Mouse (Mus musculus): Measurements from ENCODE around the gene Tor3a. TPM values are rescaled to one million over a fixed set of nuclear protein-coding genes. Genes with fewer than 3 reads are reported as not detected.

Tor3a gene
- polyA plus RNA-seq (2014; fragmentation: Nextera tagmentation; extraction: Ambion mirVana): 3.0 and 4.0 TPM in 2 replicates

DNA sequence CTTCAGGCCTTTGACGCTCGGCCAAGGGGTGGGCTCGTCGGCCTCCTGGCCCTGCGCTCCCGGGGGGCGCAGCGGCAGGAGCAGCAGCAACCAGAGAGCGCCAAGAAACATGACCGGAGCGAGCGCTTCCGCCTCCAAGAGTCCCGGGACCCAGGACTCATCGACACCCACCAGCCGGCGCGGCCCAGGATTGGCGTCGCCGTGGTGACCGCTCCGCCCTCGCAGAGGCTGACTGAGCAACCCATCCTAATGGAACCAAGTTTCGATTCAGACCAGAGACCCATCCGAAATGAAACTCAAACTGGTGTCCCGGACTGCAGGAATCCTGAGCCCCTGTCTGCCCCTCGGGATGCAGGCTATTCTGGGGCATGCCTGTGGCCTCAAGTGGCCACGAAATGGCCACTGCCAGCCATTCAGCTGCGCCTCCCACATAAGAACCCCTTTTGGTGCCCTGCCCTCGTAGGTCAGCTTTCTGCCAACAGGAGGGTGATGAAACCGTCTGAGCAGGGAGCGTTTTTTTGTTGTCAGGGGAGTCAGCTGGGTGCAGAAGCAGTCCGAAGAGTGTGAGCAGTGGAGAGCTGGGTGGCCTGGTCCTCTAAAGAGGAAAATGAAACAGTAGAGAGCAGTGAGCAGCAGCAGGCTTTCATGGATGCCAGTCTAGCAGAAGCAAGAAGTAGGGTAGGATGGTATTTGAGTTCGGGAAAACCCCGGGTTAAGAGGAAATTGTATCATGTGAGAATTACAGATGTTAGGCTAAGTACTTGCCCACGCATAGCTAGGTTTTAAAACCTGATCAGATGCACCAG lies at the start of gene Tor3a:
Gene Tor3a, minus strand, starts transcription at position 162 of the 806 bp plus-strand sequence.
- H3K9me3 ChIP-seq (ENCODE audit: control insufficient read depth, low read length): no peaks in the 10 kb centered on the region
- peaks cover 3% of the 10 kb centered on the region; the same call in 1 of the 2 replicates for H3K4me1 ChIP-seq (ENCODE audit: control insufficient read depth, insufficient read depth, low read length)
- H3K9ac ChIP-seq (ENCODE audit: low read length): peak within 1 kb of the TSS; percentile 58
- peak within 1 kb of the TSS; percentile 93 for H3K4me2 ChIP-seq (ENCODE audit: low read depth)
- 9% methylated on average over 36 of the region's 37 CpGs for WGBS
- peak; percentile 77; the same call in 1 of the 2 replicates for ATAC-seq (ENCODE audit: insufficient read depth, low FRiP score, low TSS enrichment)
- peak; percentile 74 for DNase-seq (ENCODE audit: low spot score)
- no peaks in the 10 kb centered on the region for H3K27me3 ChIP-seq (ENCODE audit: control insufficient read depth, insufficient read depth, low read length)
- peak within 1 kb of the TSS; percentile 48 for H3K4me3 ChIP-seq (ENCODE audit: low read depth, low read length)
- H3K27ac ChIP-seq (ENCODE audit: low read depth, low read length): no peak within 1 kb of the TSS
- H3K36me3 ChIP-seq (ENCODE audit: control insufficient read depth, insufficient read depth, low read length): no peaks in the 10 kb centered on the region

DNA sequence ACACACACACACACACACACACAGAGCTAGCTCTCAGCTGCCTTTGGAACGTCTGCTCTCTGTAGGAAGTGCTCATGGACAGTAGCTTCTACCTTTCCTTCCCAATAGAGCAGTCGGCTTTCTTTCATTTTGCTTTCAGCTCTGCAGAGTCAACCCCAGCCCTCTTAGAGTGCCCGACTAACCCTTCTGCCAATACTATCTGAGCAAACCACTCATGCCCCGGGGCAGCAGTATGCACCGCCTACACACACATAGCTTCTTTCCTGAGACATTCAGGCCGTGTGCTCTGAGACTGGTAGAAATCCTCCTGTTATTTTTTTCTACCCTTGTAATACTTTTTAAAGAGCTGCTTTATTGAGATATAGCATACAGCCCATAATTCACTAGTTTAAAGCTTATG lies 47.9 kb upstream of the Tor3a start:
- DNase-seq (ENCODE audit: low spot score) (no peak), ATAC-seq (ENCODE audit: insufficient read depth, low FRiP score, low TSS enrichment) (no peak)
- H3K27me3 ChIP-seq (ENCODE audit: control insufficient read depth, insufficient read depth, low read length): no peaks in the 10 kb centered on the region
- H3K27ac ChIP-seq (ENCODE audit: low read depth, low read length): no peak overlapping the region
- no peaks in the 10 kb centered on the region for H3K4me1 ChIP-seq (ENCODE audit: control insufficient read depth, insufficient read depth, low read length)
- no peaks in the 10 kb centered on the region for H3K36me3 ChIP-seq (ENCODE audit: control insufficient read depth, insufficient read depth, low read length)
- no peaks in the 10 kb centered on the region for H3K9me3 ChIP-seq (ENCODE audit: control insufficient read depth, low read length)
- WGBS: 57% methylated on average over 6 of the region's 6 CpGs
- no peak overlapping the region for H3K4me3 ChIP-seq (ENCODE audit: low read depth, low read length)
- no peak overlapping the region for H3K4me2 ChIP-seq (ENCODE audit: low read depth)
- H3K9ac ChIP-seq (ENCODE audit: low read length): no peak overlapping the region

DNA sequence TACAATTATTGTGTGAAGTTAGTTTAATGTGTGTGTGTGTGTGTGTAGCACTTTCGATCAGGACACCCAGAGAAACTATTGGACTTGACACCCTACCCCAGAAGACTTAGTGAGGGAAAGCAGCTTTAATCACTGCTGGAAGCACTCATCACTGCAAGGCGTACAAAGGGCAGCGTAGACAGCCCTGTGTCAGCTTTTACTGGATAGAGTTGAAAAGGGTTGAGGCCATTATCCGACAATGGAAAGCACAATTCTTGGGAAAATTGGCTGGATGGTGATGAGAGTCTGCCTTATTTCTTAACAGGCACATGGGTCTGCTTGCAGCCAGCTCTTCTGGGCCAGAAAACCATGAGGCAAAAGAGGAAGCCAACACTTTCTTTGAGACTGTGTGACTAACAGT lies 45.9 kb upstream of the Tor3a start:
- no peaks in the 10 kb centered on the region for H3K9me3 ChIP-seq (ENCODE audit: control insufficient read depth, low read length)
- no peak overlapping the region for H3K4me3 ChIP-seq (ENCODE audit: low read depth, low read length)
- H3K27ac ChIP-seq (ENCODE audit: low read depth, low read length): no peak overlapping the region
- no peak overlapping the region for H3K4me2 ChIP-seq (ENCODE audit: low read depth)
- no peaks in the 10 kb centered on the region for H3K27me3 ChIP-seq (ENCODE audit: control insufficient read depth, insufficient read depth, low read length)
- DNase-seq (ENCODE audit: low spot score) (no peak), ATAC-seq (ENCODE audit: insufficient read depth, low FRiP score, low TSS enrichment) (no peak)
- WGBS: 49% methylated on average over 4 of the region's 4 CpGs
- H3K4me1 ChIP-seq (ENCODE audit: control insufficient read depth, insufficient read depth, low read length): no peaks in the 10 kb centered on the region
- H3K9ac ChIP-seq (ENCODE audit: low read length): no peak overlapping the region
- no peaks in the 10 kb centered on the region; the same call in 1 of the 2 replicates for H3K36me3 ChIP-seq (ENCODE audit: control insufficient read depth, insufficient read depth, low read length)

DNA sequence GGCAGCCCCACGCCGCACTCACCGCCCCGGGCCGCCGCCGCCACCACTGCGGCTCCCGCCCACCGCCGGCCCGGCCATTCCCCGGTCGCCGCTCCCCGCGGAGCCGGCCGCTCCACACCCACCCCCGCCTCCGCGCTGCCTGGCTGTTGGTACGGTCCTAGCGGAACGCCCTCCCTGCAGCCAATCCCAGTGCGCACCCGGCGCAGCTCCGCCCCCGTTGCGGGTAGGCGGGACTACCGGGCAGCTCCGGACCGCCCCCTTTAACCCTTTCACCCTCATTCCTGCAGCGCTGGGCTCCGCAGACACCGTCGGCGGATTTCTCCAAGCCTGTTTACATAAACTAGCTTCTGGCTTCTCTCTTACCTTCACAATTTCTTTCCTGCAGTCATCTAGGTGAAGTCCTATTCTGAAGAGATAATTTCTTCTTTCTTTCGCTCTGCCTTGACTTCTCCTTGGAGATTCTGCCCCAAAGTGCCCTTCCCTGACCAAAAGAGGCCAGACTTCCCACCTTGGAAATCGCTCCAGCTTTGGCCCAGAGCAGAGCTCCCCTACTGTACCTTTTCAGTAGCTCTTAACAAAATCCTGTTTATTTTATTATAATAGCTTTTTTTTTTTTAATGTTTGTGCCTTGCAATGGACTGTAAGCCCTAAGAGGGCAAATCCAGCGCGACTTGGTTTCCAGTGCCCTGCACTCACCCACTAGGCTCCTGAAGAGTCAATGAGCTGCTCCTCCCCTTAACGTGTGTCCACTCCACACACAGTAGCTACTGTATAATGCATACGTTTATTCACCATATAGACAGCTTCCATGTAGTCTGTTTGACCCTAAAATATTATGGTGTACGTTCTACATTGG lies 45.0 kb upstream of the Tor3a start, which contains the start of gene Fam20b:
Gene Fam20b, minus strand, starts transcription at position 137 of the 856 bp plus-strand sequence.
- Histone ChIP-seq H3K9ac (ENCODE audit: low read length) (peak within 1 kb of the TSS; percentile 89), H3K27ac (ENCODE audit: low read depth, low read length) (peak within 1 kb of the TSS; percentile 85), H3K9me3 (ENCODE audit: control insufficient read depth, low read length) (no peaks in the 10 kb centered on the region), H3K4me2 (ENCODE audit: low read depth) (peak within 1 kb of the TSS; percentile 61), H3K36me3 (ENCODE audit: control insufficient read depth, insufficient read depth, low read length) (no peaks in the 10 kb centered on the region; the same call in 1 of the 2 replicates), H3K4me1 (ENCODE audit: control insufficient read depth, insufficient read depth, low read length) (no peaks in the 10 kb centered on the region), H3K27me3 (ENCODE audit: control insufficient read depth, insufficient read depth, low read length) (no peaks in the 10 kb centered on the region), H3K4me3 (ENCODE audit: low read depth, low read length) (peak within 1 kb of the TSS; percentile 82)
- DNase-seq (ENCODE audit: low spot score): peak; percentile 96
- WGBS: 1% methylated on average over 32 of the region's 47 CpGs
- ATAC-seq (ENCODE audit: insufficient read depth, low FRiP score, low TSS enrichment): peak; percentile 97

DNA sequence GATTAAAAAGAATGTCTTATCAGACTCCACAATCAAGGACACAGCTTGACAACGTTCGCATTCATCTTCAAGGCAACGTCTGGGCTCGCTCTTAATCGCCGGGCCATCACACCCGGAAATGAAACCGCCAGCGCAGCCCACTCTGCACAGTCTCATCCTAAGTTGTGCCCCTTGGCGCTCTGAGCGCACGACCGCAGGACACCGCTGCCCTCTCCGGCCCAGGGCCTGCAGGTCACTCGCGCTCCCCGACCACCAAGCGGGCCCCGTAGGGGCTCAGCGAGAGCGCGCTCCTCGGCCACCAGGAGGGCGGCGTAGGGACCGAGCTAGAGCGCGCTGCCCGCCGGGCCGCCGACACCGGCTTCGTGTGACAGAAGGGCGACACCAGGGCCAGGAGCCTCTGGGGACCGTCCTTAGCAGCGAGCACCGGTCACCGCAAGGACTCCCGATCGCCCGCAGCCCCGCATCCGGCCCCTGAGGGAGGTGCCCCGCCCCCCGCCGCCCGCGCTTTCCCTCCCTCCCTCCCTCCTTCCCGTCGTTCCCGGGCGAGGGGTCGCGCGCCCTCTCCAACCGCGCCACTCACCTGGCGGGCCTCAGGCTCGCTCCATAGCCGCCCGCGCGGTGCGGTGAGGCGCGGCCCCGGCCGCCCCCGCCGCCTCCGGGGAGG lies 44.3 kb upstream of the Tor3a start:
- no peaks in the 10 kb centered on the region for H3K4me1 ChIP-seq (ENCODE audit: control insufficient read depth, insufficient read depth, low read length)
- H3K27me3 ChIP-seq (ENCODE audit: control insufficient read depth, insufficient read depth, low read length): no peaks in the 10 kb centered on the region
- H3K27ac ChIP-seq (ENCODE audit: low read depth, low read length): peak overlapping the region; percentile 85
- 0% methylated on average over 34 of the region's 73 CpGs for WGBS
- H3K9me3 ChIP-seq (ENCODE audit: control insufficient read depth, low read length): no peaks in the 10 kb centered on the region
- H3K36me3 ChIP-seq (ENCODE audit: control insufficient read depth, insufficient read depth, low read length): no peaks in the 10 kb centered on the region; the same call in 1 of the 2 replicates
- H3K4me2 ChIP-seq (ENCODE audit: low read depth): peak overlapping the region; percentile 59
- DNase-seq (ENCODE audit: low spot score) (peak; percentile 78), ATAC-seq (ENCODE audit: insufficient read depth, low FRiP score, low TSS enrichment) (peak; percentile 86)
- peak overlapping the region; percentile 89 for H3K9ac ChIP-seq (ENCODE audit: low read length)
- H3K4me3 ChIP-seq (ENCODE audit: low read depth, low read length): peak overlapping the region; percentile 82

DNA sequence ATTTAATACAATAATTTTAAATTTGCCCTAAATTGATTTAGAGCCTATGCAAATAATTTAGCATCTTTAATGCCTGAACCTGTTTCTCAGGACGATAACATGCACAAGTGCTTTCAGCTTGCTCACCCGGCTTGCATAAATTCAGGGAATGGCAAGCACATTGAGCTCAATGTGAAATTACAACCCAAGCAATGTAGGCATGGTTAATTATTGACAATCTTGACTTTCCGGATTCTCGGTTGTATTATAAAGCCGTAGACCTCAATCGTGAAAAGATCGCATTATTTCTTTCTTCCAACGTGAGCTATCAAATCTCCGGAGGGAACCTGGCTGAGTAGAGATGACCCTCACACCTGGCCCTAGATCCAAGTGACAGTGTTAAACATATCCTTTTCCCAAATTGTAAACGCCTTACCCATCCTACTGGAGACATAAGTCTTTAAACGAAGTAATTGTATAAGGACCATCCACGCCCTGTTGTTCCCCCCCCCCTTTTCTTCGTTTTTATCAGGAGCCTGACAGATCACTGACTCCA lies 43.7 kb upstream of the Tor3a start:
- Histone ChIP-seq H3K4me1 (ENCODE audit: control insufficient read depth, insufficient read depth, low read length) (no peaks in the 10 kb centered on the region), H3K36me3 (ENCODE audit: control insufficient read depth, insufficient read depth, low read length) (no peaks in the 10 kb centered on the region; the same call in 1 of the 2 replicates), H3K9ac (ENCODE audit: low read length) (peak overlapping the region; percentile 89), H3K27ac (ENCODE audit: low read depth, low read length) (peak overlapping the region; percentile 85), H3K9me3 (ENCODE audit: control insufficient read depth, low read length) (no peaks in the 10 kb centered on the region), H3K4me3 (ENCODE audit: low read depth, low read length) (peak overlapping the region; percentile 82), H3K4me2 (ENCODE audit: low read depth) (peak overlapping the region; percentile 59), H3K27me3 (ENCODE audit: control insufficient read depth, insufficient read depth, low read length) (no peaks in the 10 kb centered on the region)
- 9% methylated on average over 13 of the region's 13 CpGs for WGBS
- DNase-seq (ENCODE audit: low spot score): no peak
- ATAC-seq (ENCODE audit: insufficient read depth, low FRiP score, low TSS enrichment): 0 out of 2 replicates have a peak, but pooled peaks have one; percentile 0

DNA sequence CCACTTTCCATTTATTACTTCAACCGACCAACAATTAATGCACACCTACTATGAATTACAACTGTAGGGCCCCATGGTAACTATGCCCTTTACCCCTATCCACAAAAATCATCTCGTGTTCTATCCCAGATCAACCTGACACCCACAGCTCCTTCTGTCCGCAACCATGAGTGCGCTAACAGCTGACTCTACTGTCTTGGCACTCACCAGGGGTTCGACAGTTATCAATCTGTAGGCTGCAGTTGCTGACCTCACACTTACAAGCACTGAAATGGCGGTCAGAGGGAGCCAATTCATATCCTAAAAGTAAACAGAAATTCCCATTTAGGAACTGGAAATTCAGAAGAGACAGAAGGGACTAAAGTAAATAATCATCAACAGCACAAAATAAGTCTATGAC lies 42.5 kb upstream of the Tor3a start:
- Histone ChIP-seq H3K36me3 (ENCODE audit: control insufficient read depth, insufficient read depth, low read length) (no peaks in the 10 kb centered on the region; the same call in 1 of the 2 replicates), H3K9me3 (ENCODE audit: control insufficient read depth, low read length) (no peaks in the 10 kb centered on the region), H3K4me3 (ENCODE audit: low read depth, low read length) (no peak overlapping the region), H3K4me1 (ENCODE audit: control insufficient read depth, insufficient read depth, low read length) (no peaks in the 10 kb centered on the region), H3K27me3 (ENCODE audit: control insufficient read depth, insufficient read depth, low read length) (no peaks in the 10 kb centered on the region), H3K27ac (ENCODE audit: low read depth, low read length) (no peak overlapping the region), H3K9ac (ENCODE audit: low read length) (no peak overlapping the region), H3K4me2 (ENCODE audit: low read depth) (no peak overlapping the region)
- no peak for ATAC-seq (ENCODE audit: insufficient read depth, low FRiP score, low TSS enrichment)
- no peak for DNase-seq (ENCODE audit: low spot score)
- WGBS: 90% methylated on average over 6 of the region's 6 CpGs

DNA sequence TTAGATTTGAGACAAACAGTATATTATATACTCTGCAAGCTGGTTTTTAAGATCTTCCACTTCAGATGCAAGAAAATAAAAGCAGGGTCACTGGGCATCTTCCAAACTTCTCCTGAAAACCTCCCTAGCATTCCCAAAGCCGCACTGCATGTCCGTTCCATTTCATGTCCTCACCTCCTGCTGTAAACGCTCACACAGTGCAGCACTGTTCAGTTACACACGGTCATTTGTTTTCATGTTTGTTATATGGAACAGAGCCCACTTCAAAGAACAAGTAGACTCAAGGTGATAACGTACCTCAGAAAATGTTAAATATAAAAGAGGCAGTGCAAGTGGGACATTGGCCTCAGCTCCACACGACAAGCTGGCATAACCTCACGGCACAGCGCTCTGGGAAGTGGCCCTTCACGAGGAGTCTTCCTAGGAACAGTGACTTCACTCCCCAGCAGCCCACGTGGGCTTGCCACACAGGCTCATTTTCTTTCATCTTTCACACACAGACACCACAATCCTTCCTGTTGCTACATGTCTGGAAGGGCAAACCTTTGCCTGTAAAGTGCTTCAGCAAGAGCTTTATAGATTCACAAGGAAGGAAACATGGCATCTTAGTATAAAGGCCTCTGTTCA lies 36.4 kb upstream of the Tor3a start:
- 69% methylated on average over 10 of the region's 10 CpGs for WGBS
- H3K4me1 ChIP-seq (ENCODE audit: control insufficient read depth, insufficient read depth, low read length): peaks cover 2% of the 10 kb centered on the region; the same call in 1 of the 2 replicates
- no peak overlapping the region for H3K4me2 ChIP-seq (ENCODE audit: low read depth)
- DNase-seq (ENCODE audit: low spot score) (no peak), ATAC-seq (ENCODE audit: insufficient read depth, low FRiP score, low TSS enrichment) (no peak)
- H3K27me3 ChIP-seq (ENCODE audit: control insufficient read depth, insufficient read depth, low read length): no peaks in the 10 kb centered on the region
- H3K9me3 ChIP-seq (ENCODE audit: control insufficient read depth, low read length): no peaks in the 10 kb centered on the region
- no peaks in the 10 kb centered on the region for H3K36me3 ChIP-seq (ENCODE audit: control insufficient read depth, insufficient read depth, low read length)
- H3K9ac ChIP-seq (ENCODE audit: low read length): no peak overlapping the region
- H3K4me3 ChIP-seq (ENCODE audit: low read depth, low read length): no peak overlapping the region
- no peak overlapping the region for H3K27ac ChIP-seq (ENCODE audit: low read depth, low read length)
